Mouse (Mus musculus): ENCODE measurements around the gene Slc10a1.

GRCm38 (mm10) chr12:80932865-80933264 is 35.6 kb downstream of the Slc10a1 start:
- TF ChIP-seq TAL1 (IDR thresholded peaks at IDR 0.05; ENCODE audit: low read length) (no peak), GATA1 (IDR thresholded peaks at IDR 0.05; ENCODE audit: low read length) (no peak)
